Mouse (Mus musculus) kidney, adult 2 months (tissue): ENCODE measurements around the gene Wtip. TPM values are rescaled to one million over a fixed set of nuclear protein-coding genes. Genes with fewer than 3 reads are reported as not detected.
"Not testable (repeated sequence)": the region's sequence is repeated elsewhere in the genome, so short reads cannot be mapped to it uniquely, and the experiment has no call there.

Experiments used
- DNase-seq: peaks from one replicate; pipeline ENCODE4 v3.0.0; 2021
- H3K27ac ChIP-seq: fragments of 200-500 bp; 2 replicates; pipeline ENCODE4 v1.5.1; 2012; ENCODE audit warnings: low read depth, low read length, control low read depth, inconsistent platforms; ENCODE audit not compliant: insufficient read depth
- H3K27me3 ChIP-seq: fragments of 200-500 bp; replicated peaks from 2 replicates; pipeline ENCODE4 v1.6.1; 2012; ENCODE audit warnings: mild to moderate bottlenecking, moderate library complexity, low read length, inconsistent platforms; ENCODE audit not compliant: control insufficient read depth, insufficient read depth
- H3K36me3 ChIP-seq: fragments of 200-500 bp; 2 replicates; pipeline ENCODE4 v1.6.1; 2012; ENCODE audit warnings: mild to moderate bottlenecking, moderate library complexity, low read length, inconsistent platforms; ENCODE audit not compliant: control insufficient read depth, insufficient read depth
- H3K4me1 ChIP-seq: fragments of 200-500 bp; 2 replicates; pipeline ENCODE4 v1.6.1; 2011; ENCODE audit warnings: low read length; ENCODE audit not compliant: control insufficient read depth, insufficient read depth
- H3K4me3 ChIP-seq: fragments of 200-500 bp; 2 replicates; pipeline ENCODE4 v1.5.1; 2011; ENCODE audit warnings: mild to moderate bottlenecking, low read depth, low read length, control low read depth; ENCODE audit not compliant: insufficient read depth
- CTCF ChIP-seq: fragments of 200-500 bp; conservative IDR thresholded peaks from 2 replicates; pipeline ENCODE4 v1.5.1; 2011; ENCODE audit warnings: low read depth, mild to moderate bottlenecking, control low read depth, low read length, moderate library complexity, mixed read lengths; ENCODE audit not compliant: insufficient read depth, insufficient read length
- POLR2A ChIP-seq: fragments of 200-500 bp; IDR thresholded peaks from one replicate; pipeline ENCODE4 v1.6.1; 2011; ENCODE audit warnings: low read depth, low read length, control low read depth
- WGBS: fragments of 180-500 bp; shearing (Covaris S2); methylation state at CpG from one replicate; pipeline ENCODE4 v1.1.7; 2018; 5-methylcytosine and 5-hydroxymethylcytosine counted together
- polyA plus RNA-seq: library from polyadenylated mRNA; depleted of rRNA; stranded (reverse); fragments of >200 nt; gene quantifications from 2 replicates; pipeline ENCODE4 v1.2.3, GENCODE M21; 2012; rRNA removed

Gene Wtip
- 22.6 and 28.7 TPM in 2 replicates for polyA plus RNA-seq

DNA sequence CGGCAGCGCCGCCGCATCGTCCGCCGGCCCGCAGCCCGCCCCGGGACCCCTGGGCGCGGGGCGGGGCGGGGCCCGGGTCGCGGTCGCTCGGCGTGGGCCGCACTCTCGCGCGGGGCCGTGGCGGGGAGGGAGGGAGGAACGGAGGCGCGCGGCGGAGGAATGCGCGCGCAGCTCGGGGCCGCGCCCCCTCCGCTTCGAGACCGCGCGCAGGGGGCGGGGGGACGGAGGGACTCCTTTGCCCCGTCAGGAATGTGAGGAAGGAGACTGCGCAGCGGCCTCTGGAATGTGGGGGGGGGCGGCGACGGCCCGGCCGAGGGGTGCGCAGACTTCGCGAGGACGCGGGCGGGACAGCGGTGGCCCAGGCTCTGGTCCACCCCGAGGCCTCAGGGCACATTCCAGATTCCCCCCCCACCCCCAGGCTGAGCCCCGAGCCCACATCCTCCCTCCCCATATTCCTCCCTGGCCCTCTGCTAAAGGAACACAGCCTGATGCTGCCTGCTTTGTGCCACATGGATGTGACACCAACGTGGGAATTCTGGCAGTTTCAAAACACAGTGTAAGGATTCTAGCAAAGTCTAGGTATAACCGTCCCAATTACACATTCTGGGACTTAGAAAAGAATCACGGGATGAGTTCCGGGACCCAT, at the start of gene Wtip:
Wtip (minus strand) TSS at position 152 of the 646 bp plus-strand sequence.
- Histone ChIP-seq H3K4me1 (no peaks in the 10 kb centered on the region; the same call in 1 of the 2 replicates), H3K36me3 (no peaks in the 10 kb centered on the region), H3K4me3 (peak within 1 kb of the TSS; percentile 84), H3K27ac (peak within 1 kb of the TSS; percentile 86; the same call in 1 of the 2 replicates), H3K27me3 (no peaks in the 10 kb centered on the region)
- 3% methylated on average over 65 of the region's 65 CpGs for WGBS
- TF ChIP-seq POLR2A (peak; percentile 26), CTCF (no peak)
- peak; percentile 87 for DNase-seq

DNA sequence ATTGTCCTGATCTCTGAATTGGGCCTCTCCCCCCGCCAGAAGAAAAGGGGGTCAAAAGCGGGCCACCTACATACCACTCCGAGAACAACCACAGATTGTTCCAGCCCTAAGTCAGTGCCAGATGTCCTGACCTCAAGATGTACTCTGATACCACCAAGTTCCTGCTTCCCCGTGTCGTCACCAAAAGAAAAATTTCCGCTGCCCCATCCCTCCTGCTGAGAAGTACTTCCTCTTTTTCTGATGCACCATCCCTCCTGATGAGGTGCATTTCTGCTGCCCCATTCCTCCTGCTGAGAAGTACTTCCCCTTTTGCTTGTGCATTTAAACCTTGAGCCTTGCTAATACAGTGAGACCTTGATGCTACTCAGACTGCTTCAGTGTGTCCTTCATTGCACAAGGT, 43.2 kb upstream of the Wtip start:
- 87% methylated on average over 6 of the region's 6 CpGs for WGBS

DNA sequence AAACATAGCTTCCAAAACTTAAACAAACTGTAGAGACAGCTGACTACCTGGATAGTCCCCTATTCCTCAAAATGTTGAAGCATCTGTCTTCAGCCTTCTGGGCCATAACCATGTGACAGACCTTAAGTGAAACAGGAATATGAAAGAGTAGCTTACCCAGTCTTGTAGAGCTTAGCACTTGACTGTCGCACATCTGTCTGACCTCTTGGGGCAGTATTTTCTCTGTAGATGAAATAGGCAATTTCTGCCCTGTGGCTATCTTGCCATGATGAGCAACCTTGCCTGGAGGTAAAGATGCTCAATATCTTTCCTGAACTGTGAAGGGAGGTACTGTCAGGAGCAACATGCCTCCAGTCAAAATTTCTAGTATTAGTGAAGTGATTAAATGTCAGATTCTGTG, 39.2 kb upstream of the Wtip start:
- Histone ChIP-seq H3K27me3 (no peaks in the 10 kb centered on the region), H3K36me3 (no peaks in the 10 kb centered on the region), H3K4me1 (no peaks in the 10 kb centered on the region), H3K4me3 (no peak overlapping the region), H3K27ac (no peak overlapping the region)
- TF ChIP-seq POLR2A (no peak), CTCF (no peak)
- 65% methylated on average over 1 of the region's 1 CpGs for WGBS
- DNase-seq = no peak

More for the DNA sequence above, 43.2 kb upstream of the Wtip start:
- H3K36me3 ChIP-seq, DNase-seq, H3K4me3 ChIP-seq, H3K27ac ChIP-seq, H3K4me1 ChIP-seq, H3K27me3 ChIP-seq: not testable (repeated sequence)

DNA sequence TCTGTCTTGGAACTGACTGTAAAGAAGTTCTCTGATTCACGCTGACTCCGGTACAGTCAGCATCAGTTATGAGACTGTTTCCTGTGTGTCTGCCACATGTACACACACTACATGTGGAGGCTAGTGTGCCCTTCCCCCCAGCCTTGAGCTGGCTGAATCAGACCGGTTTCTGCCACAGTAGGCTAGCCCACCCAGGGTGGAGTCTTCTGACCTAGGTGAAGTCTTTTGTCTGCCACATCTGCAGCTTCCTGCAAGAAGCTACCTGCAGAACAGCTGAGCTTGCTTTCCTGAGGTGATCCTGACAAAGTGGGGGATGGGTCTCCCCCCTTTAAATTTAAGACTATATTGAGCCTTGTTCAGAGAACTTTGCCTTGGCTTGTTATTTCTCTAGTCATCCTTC, 36.4 kb upstream of the Wtip start, which contains the start of gene Uba2:
Uba2 (minus strand) TSS at position 146 of the 400 bp plus-strand sequence.
- Histone ChIP-seq H3K36me3 (no peaks in the 10 kb centered on the region; the same call in 1 of the 2 replicates), H3K4me1 (no peaks in the 10 kb centered on the region), H3K27me3 (no peaks in the 10 kb centered on the region), H3K4me3 (peak within 1 kb of the TSS; percentile 94), H3K27ac (no peak within 1 kb of the TSS; the same call in 1 of the 2 replicates)
- TF ChIP-seq POLR2A (no peak), CTCF (no peak)
- 88% methylated on average over 3 of the region's 3 CpGs for WGBS
- DNase-seq = no peak

DNA sequence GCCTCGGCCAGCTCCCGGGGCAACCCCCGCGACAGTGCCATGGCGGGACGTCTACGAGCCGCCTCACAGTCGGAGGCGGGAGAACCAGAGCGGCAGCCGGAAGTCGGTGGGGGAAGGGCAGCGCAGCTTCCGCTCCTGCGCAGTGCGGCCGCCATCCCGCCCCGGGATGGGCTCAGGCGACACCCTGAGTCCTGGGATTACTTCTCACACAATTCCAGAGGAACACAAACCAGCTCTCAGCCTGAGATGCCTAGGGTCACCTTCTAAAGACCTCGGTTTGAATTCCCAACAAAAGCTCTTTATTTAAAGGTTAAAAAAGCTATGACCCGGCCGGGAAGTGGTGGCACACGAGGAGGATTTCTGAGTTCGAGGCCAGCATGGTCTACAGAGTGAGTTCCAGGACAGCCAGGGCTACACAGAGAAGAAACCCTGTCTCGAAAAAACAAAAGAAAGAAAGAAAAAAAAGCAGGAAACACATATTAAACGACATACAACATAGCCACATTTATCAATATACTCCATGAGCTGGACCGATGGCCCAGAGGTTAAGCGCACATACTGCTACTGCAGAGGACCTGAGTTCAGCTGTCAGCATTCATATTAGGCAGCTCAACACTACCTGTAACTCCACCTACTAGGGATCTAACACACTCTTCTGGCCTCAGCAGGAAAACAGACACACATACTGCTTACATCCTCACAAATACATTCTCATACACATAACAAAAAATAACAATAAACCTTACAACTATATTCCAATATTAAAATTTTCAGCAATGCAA, 35.6 kb upstream of the Wtip start:
- Histone ChIP-seq H3K4me3 (peak overlapping the region; percentile 94), H3K36me3 (peaks cover under 1% of the 10 kb centered on the region; the same call in 1 of the 2 replicates), H3K27ac (peak overlapping the region; percentile 87), H3K27me3 (no peaks in the 10 kb centered on the region), H3K4me1 (no peaks in the 10 kb centered on the region)
- peak; percentile 94 for DNase-seq
- WGBS = 9% methylated on average over 30 of the region's 30 CpGs
- peak; percentile 90 for TF ChIP-seq POLR2A
- TF ChIP-seq CTCF = no peak

DNA sequence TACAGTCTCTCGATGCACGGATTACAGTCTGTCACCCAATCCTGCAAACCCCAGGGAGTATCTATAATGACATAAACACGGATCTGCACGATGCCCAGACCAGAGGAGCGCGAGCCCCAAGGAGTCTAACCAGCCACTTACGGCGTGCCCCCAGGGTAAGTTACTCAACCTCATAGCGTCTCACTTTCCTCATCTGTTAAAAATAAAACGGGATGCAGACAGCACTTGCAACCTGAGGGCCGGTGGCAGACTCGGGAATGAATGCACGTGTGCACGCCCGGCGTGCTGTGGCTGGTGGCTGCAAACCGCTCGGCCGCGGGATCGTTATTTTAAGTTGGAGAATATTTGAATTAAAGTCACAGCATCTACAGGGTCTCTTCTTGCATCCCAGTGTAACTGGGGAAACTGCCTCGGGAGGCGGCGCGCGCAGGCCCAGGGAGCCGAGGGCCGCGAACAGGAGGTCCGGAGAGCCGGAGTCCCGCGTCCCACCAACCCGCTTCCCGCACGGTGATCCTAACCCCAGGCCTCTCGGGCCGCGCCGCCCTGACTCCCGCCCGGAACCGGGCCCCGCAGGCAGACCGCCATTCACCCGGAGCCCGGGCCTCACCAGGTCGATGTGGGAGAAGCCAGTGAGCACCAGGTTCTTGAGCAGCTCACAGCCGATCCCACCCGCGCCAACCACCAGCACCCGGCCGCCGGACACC, 34.9 kb upstream of the Wtip start:
- no peaks in the 10 kb centered on the region for H3K4me1 ChIP-seq
- WGBS = under 1% methylated on average over 54 of the region's 54 CpGs
- peaks cover 2% of the 10 kb centered on the region; the same call in 1 of the 2 replicates for H3K36me3 ChIP-seq
- TF ChIP-seq CTCF = no peak
- TF ChIP-seq POLR2A = no peak
- DNase-seq = peak; percentile 33
- H3K27ac ChIP-seq = peak overlapping the region; percentile 87
- H3K4me3 ChIP-seq = peak overlapping the region; percentile 94
- H3K27me3 ChIP-seq = no peaks in the 10 kb centered on the region
